Mouse (Mus musculus): ENCODE measurements at regions not wholly inside any gene's neighbourhood (a gene's known extent, or its start where the extent isn't known, plus 50 kb on each side); places are given as distances from the start of the nearest gene placed in this dataset.

DNA sequence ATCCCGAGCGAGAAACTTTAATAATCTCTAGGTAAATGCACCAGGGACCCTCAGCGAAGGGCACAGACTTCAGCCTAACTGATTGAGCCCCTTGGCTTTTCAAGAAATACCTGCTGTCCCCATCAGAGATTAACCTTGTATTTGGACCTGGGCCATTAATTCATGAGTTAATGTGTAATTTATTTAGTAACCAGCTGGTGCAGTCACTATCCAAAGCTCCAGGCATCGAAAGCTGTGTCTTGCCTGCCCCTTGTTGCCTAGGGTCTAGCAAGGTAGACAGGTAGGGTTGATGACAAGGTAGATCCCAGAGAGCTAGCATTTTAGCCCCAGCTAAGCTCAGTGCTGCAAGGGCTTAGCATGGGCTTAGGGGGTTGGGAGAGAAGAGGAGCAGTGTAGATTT is 80.9 kb upstream of the Runx1 start:
- no peak overlapping the region for H3K9ac ChIP-seq (replicated peaks)
- 87% methylated on average over 4 of the region's 4 CpGs for WGBS
- no peak overlapping the region for H3K4me3 ChIP-seq (replicated peaks)
- H3K27ac ChIP-seq (replicated peaks): no peak overlapping the region
- ATAC-seq (ENCODE audit: low FRiP score): no peak
- no peaks in the 10 kb centered on the region for H3K36me3 ChIP-seq
- no peaks in the 10 kb centered on the region for H3K9me3 ChIP-seq (replicated peaks)
- H3K4me1 ChIP-seq: no peaks in the 10 kb centered on the region
- no peaks in the 10 kb centered on the region for H3K27me3 ChIP-seq (replicated peaks)
- H3K4me2 ChIP-seq: no peak overlapping the region

DNA sequence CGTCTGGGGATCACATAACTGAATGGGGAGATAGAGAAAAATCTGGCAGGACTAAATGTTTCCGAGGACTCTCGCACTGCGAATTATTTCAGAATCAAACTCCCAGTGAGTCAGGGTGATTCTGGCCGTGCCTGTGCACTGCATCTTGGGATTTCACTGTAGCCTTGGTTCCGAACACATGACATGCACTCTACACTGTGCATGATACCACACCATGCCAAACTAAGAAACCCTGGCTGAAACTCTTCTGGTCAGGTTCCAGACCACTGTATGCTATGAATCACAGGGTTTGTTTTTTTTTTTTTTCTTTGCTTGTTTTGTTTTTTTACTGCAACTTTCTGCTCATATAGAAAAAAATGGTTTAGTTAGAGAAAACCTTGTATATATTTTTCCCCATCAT is 79.7 kb upstream of the Runx1 start:
- H3K9me3 ChIP-seq (replicated peaks): no peaks in the 10 kb centered on the region
- no peak overlapping the region for H3K4me2 ChIP-seq
- WGBS: 93% methylated on average over 6 of the region's 6 CpGs
- H3K9ac ChIP-seq (replicated peaks): no peak overlapping the region
- no peaks in the 10 kb centered on the region for H3K36me3 ChIP-seq
- no peaks in the 10 kb centered on the region for H3K27me3 ChIP-seq (replicated peaks)
- no peak overlapping the region for H3K4me3 ChIP-seq (replicated peaks)
- no peak for ATAC-seq (ENCODE audit: low FRiP score)
- H3K4me1 ChIP-seq: no peaks in the 10 kb centered on the region
- no peak overlapping the region for H3K27ac ChIP-seq (replicated peaks)

DNA sequence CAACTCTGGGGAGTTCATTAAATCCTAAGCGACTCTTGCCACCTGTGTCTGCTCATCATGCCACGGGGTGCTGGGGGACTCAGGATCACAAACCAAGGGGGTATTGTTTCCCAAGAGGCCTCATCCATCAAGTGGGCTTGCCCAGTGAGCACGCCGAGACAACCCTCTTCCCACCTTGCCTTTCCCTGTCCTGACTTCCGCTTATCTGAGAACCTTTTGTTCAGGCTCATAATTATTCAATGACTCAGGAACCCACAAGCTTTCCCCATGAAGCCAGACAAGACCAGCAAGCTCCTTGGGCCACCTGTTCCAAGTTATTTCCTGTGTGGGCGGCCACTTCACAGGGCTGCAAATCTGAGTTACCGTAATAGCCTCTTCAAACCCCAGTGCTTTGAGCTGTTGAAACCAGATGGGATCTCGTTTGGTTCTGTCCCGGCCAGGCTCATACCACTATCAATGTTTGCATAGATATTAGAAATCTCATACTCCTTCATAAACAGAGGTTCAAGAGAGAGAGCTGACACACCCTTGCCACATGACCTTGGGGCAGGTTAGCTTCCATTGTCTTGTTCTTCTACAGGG is 78.0 kb upstream of the Runx1 start:
- no peaks in the 10 kb centered on the region for H3K4me1 ChIP-seq
- no peak for ATAC-seq (ENCODE audit: low FRiP score)
- 67% methylated on average over 9 of the region's 9 CpGs for WGBS
- H3K4me2 ChIP-seq: no peak overlapping the region
- no peaks in the 10 kb centered on the region for H3K9me3 ChIP-seq (replicated peaks)
- no peak overlapping the region for H3K27ac ChIP-seq (replicated peaks)
- no peak overlapping the region for H3K9ac ChIP-seq (replicated peaks)
- no peak overlapping the region for H3K4me3 ChIP-seq (replicated peaks)
- no peaks in the 10 kb centered on the region for H3K36me3 ChIP-seq
- no peaks in the 10 kb centered on the region for H3K27me3 ChIP-seq (replicated peaks)

DNA sequence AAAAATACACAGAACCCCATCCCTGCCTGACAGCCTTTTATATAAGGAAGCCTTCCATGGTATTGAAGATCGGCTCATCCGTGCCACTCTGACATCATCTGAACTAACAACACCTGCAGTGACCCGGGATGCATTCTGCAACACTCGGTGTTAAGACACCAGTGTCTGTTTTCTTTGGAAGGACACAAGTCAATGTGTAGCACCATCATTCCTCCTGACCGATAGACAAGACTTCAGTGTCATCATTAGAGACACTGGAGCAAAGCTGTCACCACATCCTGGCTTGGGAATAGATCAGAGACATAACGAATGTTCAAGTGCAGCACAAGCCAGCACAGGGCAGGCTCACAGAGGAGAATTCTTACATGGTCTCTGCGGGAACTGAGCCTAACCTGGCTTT is 77.5 kb upstream of the Runx1 start:
- no peak overlapping the region for H3K27ac ChIP-seq (replicated peaks)
- H3K9ac ChIP-seq (replicated peaks): no peak overlapping the region
- no peaks in the 10 kb centered on the region for H3K9me3 ChIP-seq (replicated peaks)
- H3K4me3 ChIP-seq (replicated peaks): no peak overlapping the region
- WGBS: 87% methylated on average over 7 of the region's 7 CpGs
- H3K27me3 ChIP-seq (replicated peaks): no peaks in the 10 kb centered on the region
- no peak for ATAC-seq (ENCODE audit: low FRiP score)
- H3K36me3 ChIP-seq: no peaks in the 10 kb centered on the region
- no peaks in the 10 kb centered on the region for H3K4me1 ChIP-seq
- H3K4me2 ChIP-seq: no peak overlapping the region

GRCm38 (mm10) chr16:92899704-92900103 is 73.8 kb upstream of the Runx1 start:
- Histone ChIP-seq H3K27ac (replicated peaks) (no peak overlapping the region), H3K4me2 (no peak overlapping the region), H3K27me3 (replicated peaks) (no peaks in the 10 kb centered on the region), H3K36me3 (no peaks in the 10 kb centered on the region), H3K4me1 (no peaks in the 10 kb centered on the region), H3K9me3 (replicated peaks) (no peaks in the 10 kb centered on the region), H3K9ac (replicated peaks) (no peak overlapping the region), H3K4me3 (replicated peaks) (no peak overlapping the region)
- no peak for ATAC-seq (ENCODE audit: low FRiP score)
- 90% methylated on average over 1 of the region's 1 CpGs for WGBS

DNA sequence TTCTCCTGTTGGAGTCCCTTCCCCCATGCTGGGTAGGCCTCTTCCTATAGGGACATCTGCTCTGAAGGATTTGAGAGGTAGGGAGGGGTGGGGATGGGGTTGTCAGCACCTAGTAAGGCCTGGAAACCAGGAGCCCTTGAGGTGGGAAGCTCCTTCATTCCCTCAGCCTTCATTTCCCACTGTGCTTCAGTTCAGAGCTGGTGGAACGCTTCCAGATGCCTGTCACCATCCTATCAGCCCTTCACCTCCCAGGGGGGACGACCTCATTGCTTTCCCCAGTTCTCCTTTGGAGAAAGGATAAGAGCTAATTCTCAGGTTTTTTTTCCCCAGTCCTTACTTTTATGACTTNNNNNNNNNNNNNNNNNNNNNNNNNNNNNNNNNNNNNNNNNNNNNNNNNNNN is 65.8 kb upstream of the Runx1 start:
- H3K4me2 ChIP-seq: no peak overlapping the region
- no peak overlapping the region for H3K9ac ChIP-seq (replicated peaks)
- no peak overlapping the region for H3K4me3 ChIP-seq (replicated peaks)
- H3K27me3 ChIP-seq (replicated peaks): no peaks in the 10 kb centered on the region
- H3K9me3 ChIP-seq (replicated peaks): no peaks in the 10 kb centered on the region
- no peak for ATAC-seq (ENCODE audit: low FRiP score)
- no peaks in the 10 kb centered on the region for H3K4me1 ChIP-seq
- no peaks in the 10 kb centered on the region for H3K36me3 ChIP-seq
- 73% methylated on average over 2 of the region's 2 CpGs for WGBS
- H3K27ac ChIP-seq (replicated peaks): no peak overlapping the region

- no peak overlapping the region for H3K9ac ChIP-seq (replicated peaks)
- no peak for ATAC-seq (ENCODE audit: low FRiP score)
- no peaks in the 10 kb centered on the region for H3K27me3 ChIP-seq (replicated peaks)
- no peak overlapping the region for H3K27ac ChIP-seq (replicated peaks)
- no peaks in the 10 kb centered on the region for H3K9me3 ChIP-seq (replicated peaks)
- WGBS: 79% methylated on average over 3 of the region's 3 CpGs
- no peaks in the 10 kb centered on the region for H3K36me3 ChIP-seq
- no peaks in the 10 kb centered on the region for H3K4me1 ChIP-seq
- H3K4me2 ChIP-seq: no peak overlapping the region
- H3K4me3 ChIP-seq (replicated peaks): no peak overlapping the region
Observed at GRCm38 (mm10) chr16:92890713-92891112, 64.8 kb upstream of the Runx1 start.

GRCm38 (mm10) chr16:92889537-92889936 is 63.6 kb upstream of the Runx1 start:
- H3K9me3 ChIP-seq (replicated peaks): no peaks in the 10 kb centered on the region
- ATAC-seq (ENCODE audit: low FRiP score): no peak
- 90% methylated on average over 10 of the region's 10 CpGs for WGBS

DNA sequence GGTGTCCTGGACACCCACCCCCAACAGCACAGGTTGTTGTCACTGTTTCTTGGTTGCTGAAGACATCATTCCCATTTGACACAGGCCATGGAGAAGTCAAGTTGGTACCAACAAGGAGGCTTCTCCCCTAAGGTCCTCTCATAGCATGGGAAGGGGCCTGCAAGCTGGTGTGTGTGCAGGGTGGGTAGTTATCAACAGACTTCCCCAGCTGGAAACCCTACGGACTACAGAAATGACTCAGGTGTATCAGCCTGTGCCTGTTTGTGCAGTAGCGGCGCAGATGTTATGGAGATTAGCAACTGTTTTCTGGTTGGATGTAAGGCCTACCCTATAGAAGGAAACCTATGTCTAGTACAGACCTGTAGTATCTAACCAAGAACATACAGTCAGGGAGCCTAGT is 60.3 kb upstream of the Runx1 start:
- Histone ChIP-seq H3K4me3 (replicated peaks) (no peak overlapping the region), H3K36me3 (no peaks in the 10 kb centered on the region), H3K27ac (replicated peaks) (no peak overlapping the region), H3K4me1 (no peaks in the 10 kb centered on the region), H3K9me3 (replicated peaks) (no peaks in the 10 kb centered on the region), H3K9ac (replicated peaks) (no peak overlapping the region), H3K27me3 (replicated peaks) (no peaks in the 10 kb centered on the region), H3K4me2 (no peak overlapping the region)
- ATAC-seq (ENCODE audit: low FRiP score): no peak
- WGBS: 96% methylated on average over 3 of the region's 3 CpGs

More at GRCm38 (mm10) chr16:92889537-92889936, 63.6 kb upstream of the Runx1 start:
- no peak overlapping the region for H3K4me3 ChIP-seq (replicated peaks)
- H3K4me2 ChIP-seq: no peak overlapping the region
- H3K27me3 ChIP-seq (replicated peaks): no peaks in the 10 kb centered on the region
- H3K4me1 ChIP-seq: no peaks in the 10 kb centered on the region
- H3K36me3 ChIP-seq: no peaks in the 10 kb centered on the region
- no peak overlapping the region for H3K9ac ChIP-seq (replicated peaks)
- no peak overlapping the region for H3K27ac ChIP-seq (replicated peaks)

DNA sequence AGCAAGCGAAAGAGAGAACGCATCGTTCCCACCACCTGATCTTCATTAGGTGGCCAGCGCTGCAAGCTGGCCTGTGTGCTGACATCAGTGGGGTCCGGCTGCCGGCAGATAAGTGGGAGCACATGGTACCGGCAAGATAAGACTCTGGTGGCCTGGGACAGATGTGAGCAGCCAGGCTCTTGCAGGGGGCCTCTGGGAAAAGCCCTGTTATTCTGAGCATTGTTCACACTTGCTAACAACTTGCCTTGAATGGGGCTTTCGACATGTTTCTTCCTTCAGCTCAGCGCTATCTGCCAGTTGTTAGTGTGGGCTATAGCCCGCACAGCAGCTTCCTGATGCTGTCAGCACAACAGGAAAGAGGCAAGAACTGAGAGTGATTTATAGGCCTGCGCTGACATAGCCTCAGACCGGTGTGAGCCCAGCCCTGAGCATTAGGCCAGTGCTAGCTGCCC is 57.9 kb upstream of the Runx1 start:
- Histone ChIP-seq H3K9ac (replicated peaks) (no peak overlapping the region), H3K27ac (replicated peaks) (no peak overlapping the region), H3K9me3 (replicated peaks) (no peaks in the 10 kb centered on the region), H3K4me3 (replicated peaks) (no peak overlapping the region), H3K4me1 (no peaks in the 10 kb centered on the region), H3K27me3 (replicated peaks) (no peaks in the 10 kb centered on the region), H3K4me2 (no peak overlapping the region), H3K36me3 (no peaks in the 10 kb centered on the region)
- ATAC-seq (ENCODE audit: low FRiP score): no peak
- 64% methylated on average over 12 of the region's 12 CpGs for WGBS

GRCm38 (mm10) chr16:92880356-92881043 is 54.6 kb upstream of the Runx1 start:
- WGBS: 84% methylated on average over 3 of the region's 3 CpGs
- ATAC-seq (ENCODE audit: low FRiP score): no peak

GRCm38 (mm10) chr16:92878081-92878480 is 52.1 kb upstream of the Runx1 start:
- 89% methylated on average over 10 of the region's 10 CpGs for WGBS
- no peaks in the 10 kb centered on the region for H3K27me3 ChIP-seq (replicated peaks)
- no peaks in the 10 kb centered on the region for H3K4me1 ChIP-seq
- ATAC-seq (ENCODE audit: low FRiP score): no peak
- no peak overlapping the region for H3K27ac ChIP-seq (replicated peaks)
- no peak overlapping the region for H3K9ac ChIP-seq (replicated peaks)
- no peaks in the 10 kb centered on the region for H3K9me3 ChIP-seq (replicated peaks)
- no peak overlapping the region for H3K4me3 ChIP-seq (replicated peaks)
- H3K36me3 ChIP-seq: no peaks in the 10 kb centered on the region
- no peak overlapping the region for H3K4me2 ChIP-seq

More at GRCm38 (mm10) chr16:92880356-92881043, 54.6 kb upstream of the Runx1 start:
- Histone ChIP-seq H3K36me3 (no peaks in the 10 kb centered on the region), H3K27me3 (replicated peaks) (no peaks in the 10 kb centered on the region), H3K27ac (replicated peaks) (no peak overlapping the region), H3K4me1 (no peaks in the 10 kb centered on the region), H3K9ac (replicated peaks) (no peak overlapping the region), H3K4me2 (no peak overlapping the region), H3K4me3 (replicated peaks) (no peak overlapping the region), H3K9me3 (replicated peaks) (no peaks in the 10 kb centered on the region)

Measured in neural tube, embryonic 15.5 days (tissue).